Mouse (Mus musculus) monocyte, adult 5-6 weeks (primary cell): Measurements from ENCODE around the gene Phldb3. TPM values are rescaled to one million over a fixed set of nuclear protein-coding genes. Genes with fewer than 3 reads are reported as not detected.

Experiments used
- ATAC-seq: fragments of 153-309, 156-312 bp; replicated peaks from 2 replicates; pipeline ENCODE4 v1.8.0; 2017; ENCODE audit warnings: mild to moderate bottlenecking; ENCODE audit not compliant: low TSS enrichment, insufficient number of reproducible peaks, severe bottlenecking, poor library complexity, low FRiP score
- total RNA-seq: library from RNA; stranded (forward); fragments of 200-1000, 200-491, 200-594 nt; gene quantifications from 3 replicates; pipeline ENCODE4 v1.2.3, GENCODE M21; 2017

Phldb3 gene
- total RNA-seq = 7.5 to 10.6 TPM (median 9.6 TPM) in 3 replicates

GRCm38 (mm10) chr7:24610144-24610878, at the start of gene Phldb3:
TSS of gene Phldb3 (plus strand) at chr7:24610763.
- ATAC-seq = no peak

DNA sequence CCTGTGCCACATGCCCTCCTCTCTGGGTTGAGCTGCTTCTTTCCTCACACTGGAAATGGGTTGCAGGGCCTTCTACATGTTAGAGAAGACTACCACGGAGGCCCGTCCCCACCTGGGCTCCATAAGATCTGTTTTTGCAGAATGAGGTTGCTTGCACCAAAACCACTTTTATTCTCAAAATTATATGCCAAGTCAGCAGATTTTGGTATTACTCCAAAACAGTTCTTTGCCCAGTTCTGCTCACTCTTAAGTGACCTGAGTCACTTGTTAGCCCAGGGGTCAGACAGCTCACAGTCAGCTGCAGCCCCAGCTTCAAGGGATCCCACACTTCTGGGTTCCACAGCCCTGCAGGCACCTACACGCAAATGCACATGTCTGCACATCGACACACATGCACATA, 49.1 kb upstream of the Phldb3 start:
- ATAC-seq = no peak

GRCm38 (mm10) chr7:24563191-24563836, 47.2 kb upstream of the Phldb3 start:
- ATAC-seq = no peak

GRCm38 (mm10) chr7:24563837-24564206, 46.7 kb upstream of the Phldb3 start:
- ATAC-seq = no peak

- ATAC-seq = peak; percentile 79
These were observed 45.8 kb upstream of the Phldb3 start for GRCm38 (mm10) chr7:24564607-24565265.

DNA sequence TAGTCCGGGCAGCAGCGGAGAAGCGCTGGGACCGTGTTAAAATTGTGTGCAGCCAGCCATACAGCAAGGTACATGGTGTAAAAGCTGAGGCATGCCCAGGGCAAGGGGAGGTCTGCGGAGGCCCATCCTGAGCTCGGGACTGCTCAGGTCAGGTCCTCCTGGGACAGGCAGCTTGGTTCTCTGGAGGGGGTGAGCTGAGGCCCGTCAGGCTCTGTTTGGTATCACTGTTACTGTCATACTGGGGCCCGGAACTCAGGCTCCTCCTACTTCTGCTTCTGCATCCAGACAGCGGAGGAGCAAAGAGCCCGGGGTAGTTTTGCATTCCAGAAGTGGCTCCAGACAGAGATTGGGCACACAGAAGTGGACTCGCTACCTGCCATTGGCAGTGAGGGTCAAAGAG, 44.9 kb upstream of the Phldb3 start:
- ATAC-seq = no peak

- ATAC-seq = no peak
These were observed 44.4 kb upstream of the Phldb3 start for GRCm38 (mm10) chr7:24566206-24566605.

GRCm38 (mm10) chr7:24568512-24568911, 42.1 kb upstream of the Phldb3 start:
- ATAC-seq = no peak

GRCm38 (mm10) chr7:24571071-24571470, 39.5 kb upstream of the Phldb3 start:
- ATAC-seq = no peak

DNA sequence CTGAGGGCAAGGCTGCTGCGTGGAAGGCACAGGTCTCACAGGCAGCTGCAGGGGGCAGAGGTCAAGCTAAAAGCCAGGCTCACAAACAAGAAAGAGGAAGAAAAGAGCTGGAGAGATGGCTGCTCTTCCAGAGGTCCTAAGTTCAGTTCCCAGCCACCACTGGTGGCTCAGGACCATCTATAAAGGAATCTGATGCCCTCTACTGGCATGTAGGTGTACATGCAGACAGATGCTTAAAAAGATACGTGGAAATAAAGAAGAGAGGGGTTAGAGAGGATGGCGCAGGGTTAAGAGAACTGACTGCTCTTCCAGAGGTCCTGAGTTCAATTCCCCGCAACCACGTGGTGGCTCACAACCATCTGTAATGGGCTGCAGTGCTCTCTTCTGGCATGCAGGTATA, 38.1 kb upstream of the Phldb3 start:
- no peak for ATAC-seq

GRCm38 (mm10) chr7:24574224-24574796, 36.3 kb upstream of the Phldb3 start:
- ATAC-seq = no peak

GRCm38 (mm10) chr7:24577811-24578210, 32.8 kb upstream of the Phldb3 start:
- ATAC-seq = no peak

DNA sequence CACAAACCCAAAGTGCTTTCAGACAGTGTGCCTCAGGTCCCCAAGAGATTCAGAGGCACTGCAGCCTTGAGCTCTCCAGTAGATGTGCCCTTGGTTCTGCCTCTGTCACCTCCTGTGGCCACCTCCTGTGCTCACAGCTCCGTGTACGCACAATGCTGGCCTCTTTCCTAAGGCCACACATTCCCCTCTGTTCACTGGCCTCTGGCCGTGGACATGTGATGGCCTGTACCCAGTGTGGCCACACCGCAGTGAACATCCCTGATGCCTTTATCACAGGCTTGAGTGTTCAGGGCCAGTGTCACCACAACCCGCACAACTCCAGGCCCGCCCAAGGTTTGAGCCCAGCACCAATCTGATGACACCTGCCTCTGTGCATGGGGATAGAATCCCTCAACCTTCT, 25.7 kb upstream of the Phldb3 start:
- no peak for ATAC-seq

- no peak for ATAC-seq
These were observed 24.6 kb upstream of the Phldb3 start for GRCm38 (mm10) chr7:24585995-24586394.

DNA sequence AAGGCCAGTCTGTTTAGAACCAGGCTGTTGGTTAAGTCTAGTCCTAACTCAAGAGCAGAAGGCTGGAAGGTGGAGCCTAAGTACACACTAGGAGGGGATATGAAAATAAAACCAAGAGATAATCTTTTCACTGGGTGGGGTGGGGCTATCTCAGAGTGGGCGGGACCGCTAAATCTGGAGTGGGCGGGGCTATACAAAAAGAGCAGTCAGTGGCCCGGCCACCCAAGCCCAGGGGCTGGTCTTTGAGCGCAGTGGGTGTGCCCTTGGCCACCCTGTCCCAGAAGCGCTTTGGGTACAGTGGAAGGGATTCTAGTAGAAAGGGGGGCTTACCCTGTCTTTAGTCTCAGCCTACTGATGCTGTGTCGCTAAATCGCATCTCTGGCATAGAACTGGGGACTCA, 23.7 kb upstream of the Phldb3 start:
- ATAC-seq = no peak

- 0 out of 2 replicates have a peak, but pooled peaks have one; percentile 24 for ATAC-seq
These were observed 23.0 kb upstream of the Phldb3 start, which contains the start of the genes Ethe1 and Zfp575 for GRCm38 (mm10) chr7:24587330-24588105. TSS of gene Ethe1 (plus strand) at chr7:24587543. TSS of gene Zfp575 (minus strand) at chr7:24587641.

GRCm38 (mm10) chr7:24588336-24588735, 22.2 kb upstream of the Phldb3 start:
- ATAC-seq = no peak

DNA sequence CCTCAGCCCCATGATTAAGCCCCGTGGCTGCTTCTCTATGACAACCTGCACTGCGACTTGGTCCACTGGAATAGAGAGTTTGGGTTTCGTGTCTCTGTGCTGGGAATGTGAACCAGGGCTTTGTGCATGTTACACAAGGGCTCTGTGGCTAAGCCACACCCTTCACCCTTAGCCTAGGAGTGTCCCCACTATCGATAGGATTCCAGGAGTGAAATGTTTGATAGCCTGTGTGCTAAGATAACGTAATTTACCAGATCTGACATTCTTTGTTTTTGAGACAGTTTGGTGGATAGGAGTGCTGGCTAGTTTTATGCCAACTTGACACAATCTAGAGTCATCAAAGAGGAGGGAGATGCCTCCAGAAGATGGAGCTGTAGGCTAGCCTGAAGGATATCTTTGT, 18.8 kb upstream of the Phldb3 start:
- no peak for ATAC-seq

GRCm38 (mm10) chr7:24592163-24592562, 18.4 kb upstream of the Phldb3 start:
- no peak for ATAC-seq
